In genomic region chr2:57208472-57209083, GRCm38 (mm10) we compare ENCODE assay signal across 25 mouse cellular contexts. TPM values are rescaled to one million over a fixed set of nuclear protein-coding genes. Genes with fewer than 3 reads are reported as not detected.
A peak's percentile ranks its signal among the peaks of the same experiment; 100 is the strongest.
DNase-seq lines count a peak whose midpoint lies in the region; ATAC-seq and TF ChIP-seq lines count a peak whose summit lies in the region.
"Had no signal": no experiment of that assay in that cellular context is flagged by ENCODE, and none has a peak within 500 bp of the region (broad histone marks: within the 10 kb centered on the region; RNA-seq: fewer than 3 reads in every experiment).

No protein-coding gene starts in this region.

- TF ChIP-seq CTCF in G1E (IDR thresholded peaks at IDR 0.05; ENCODE audit: low read depth, low read length) = no peak

- no peaks in the 10 kb centered on the region for H3K9me3 ChIP-seq in G1E (replicated peaks)
- no peaks in the 10 kb centered on the region for H3K9me3 ChIP-seq in limb, embryonic 10.5 days (replicated peaks)
- H3K9me3 ChIP-seq: forebrain, embryonic 13.5 days had no signal

- no peaks in the 10 kb centered on the region for H3K27me3 ChIP-seq in G1E (ENCODE audit: insufficient read depth, low read length)
- H3K27me3 ChIP-seq in limb, embryonic 10.5 days (ENCODE audit: low read depth, poor library complexity, severe bottlenecking) = no peaks in the 10 kb centered on the region
- H3K27me3 ChIP-seq: forebrain, embryonic 13.5 days had no signal

- peak overlapping the region; percentile 40; the same call in 1 of the 2 replicates for H3K4me3 ChIP-seq in G1E (ENCODE audit: low read depth, low read length)
- H3K4me3 ChIP-seq in limb, embryonic 10.5 days = no peak overlapping the region
- H3K4me3 ChIP-seq: forebrain, embryonic 10.5 days; forebrain, embryonic 13.5 days; hindbrain, embryonic 10.5 days had no signal

- peak; percentile 68 for DNase-seq in A20 (ENCODE audit: low read depth, low spot score)
- no peak for DNase-seq in G1E (ENCODE audit: low spot score)
- DNase-seq in limb, embryonic 10.5 days (ENCODE audit: low spot score) = no peak
- DNase-seq in kidney, adult 18-20 months = no peak
- DNase-seq in B cell, adult 2 months = no peak
- DNase-seq: adrenal gland, adult 2 months; adrenal gland, postnatal 14 days; cerebellum, adult 11 months; cerebellum, adult 2 months; cerebellum, postnatal 10 days; cerebellum, postnatal 36 days; gastrocnemius, postnatal 10 days; gastrocnemius, postnatal 36 days; heart, adult 11 months had no signal

- peak; percentile 54 for ATAC-seq in G1E (ENCODE audit: extremely low read depth, insufficient number of reproducible peaks, low FRiP score, poor library complexity, severe bottlenecking)
- ATAC-seq in granulocyte monocyte progenitor cell, adult 5-6 weeks (replicated peaks; ENCODE audit: poor library complexity, severe bottlenecking) = peak; percentile 44
- peak; percentile 57; the same call in 1 of the 2 replicates for ATAC-seq in megakaryocyte-erythroid progenitor cell, adult 5-6 weeks (replicated peaks; ENCODE audit: low FRiP score, low TSS enrichment, poor library complexity, severe bottlenecking)
- ATAC-seq: CD4-positive, CD25-positive, alpha-beta regulatory T cell, adult 4 months; forebrain, embryonic 13.5 days; forebrain, embryonic 16.5 days; hindbrain, postnatal 0 days; inflammation-experienced regulatory T-cells, adult 6 months; intestine, embryonic 16.5 days had no signal

- H3K4me1 ChIP-seq in G1E (ENCODE audit: insufficient read depth, low read depth, low read length) = peaks cover 54% of the 10 kb centered on the region
- H3K4me1 ChIP-seq in limb, embryonic 10.5 days = peaks cover 11% of the 10 kb centered on the region
- H3K4me1 ChIP-seq: hindbrain, embryonic 10.5 days had no signal

- WGBS in limb, embryonic 10.5 days = 93% methylated on average over 9 of the region's 9 CpGs

- no peaks in the 10 kb centered on the region for H3K36me3 ChIP-seq in G1E (replicated peaks)
- no peaks in the 10 kb centered on the region for H3K36me3 ChIP-seq in limb, embryonic 10.5 days
- H3K36me3 ChIP-seq: forebrain, embryonic 10.5 days; hindbrain, embryonic 10.5 days had no signal

- no peak overlapping the region for H3K27ac ChIP-seq in limb, embryonic 10.5 days
- H3K27ac ChIP-seq: forebrain, embryonic 10.5 days; forebrain, embryonic 13.5 days; hindbrain, embryonic 10.5 days; hindbrain, embryonic 14.5 days; hindbrain, postnatal 0 days had no signal

RNA-seq across cellular contexts. Expression of gene Gpd2, which starts 28.9 kb away (rescaled TPM):
- total RNA-seq in G1E (2014; fragmentation: Nextera tagmentation) (31.7 and 33.3 TPM in 2 replicates), G1E (2017) (37.0 and 42.0 TPM in 2 replicates)
- 6.1 and 6.2 TPM in 2 replicates for polyA plus RNA-seq in G1E (2012)
- 16.1 and 19.2 TPM in 2 replicates for total RNA-seq in granulocyte monocyte progenitor cell, adult 5-6 weeks (2014; fragmentation: Nextera tagmentation)
- 29.3 and 31.1 TPM in 2 replicates for total RNA-seq in granulocyte monocyte progenitor cell, adult 5-6 weeks (2017)
- total RNA-seq in megakaryocyte-erythroid progenitor cell, adult 5-6 weeks (2014; fragmentation: Nextera tagmentation) = 28.9 and 32.5 TPM in 2 replicates
- 19.1 and 24.6 TPM in 2 replicates for total RNA-seq in megakaryocyte-erythroid progenitor cell, adult 5-6 weeks (2017)
- 22.5 and 23.7 TPM in 2 replicates for polyA plus RNA-seq in limb, embryonic 10.5 days (2016; fragmentation: Nextera tagmentation; extraction: Ambion mirVana)
